ENCODE assay signal across 8 mouse cellular contexts in genomic region chr17:15830171-15830765, GRCm38 (mm10). TPM values are rescaled to one million over a fixed set of nuclear protein-coding genes. Genes with fewer than 3 reads are reported as not detected.
DNase-seq lines count a peak whose midpoint lies in the region; ATAC-seq and TF ChIP-seq lines count a peak whose summit lies in the region.

No protein-coding gene starts in this region.

- no peak for DNase-seq in Patski (ENCODE audit: low read depth, low spot score)
- DNase-seq in kidney, postnatal 0 days (ENCODE audit: low spot score), result peak; percentile 63
- no peak for DNase-seq in frontal cortex, postnatal 14 days (ENCODE audit: low spot score in 2 of 2)
- no peak for DNase-seq in layer of hippocampus, adult 9-10 months (ENCODE audit: low spot score)

- peaks cover 7% of the 10 kb centered on the region for H3K79me2 ChIP-seq in myocyte (ENCODE audit: control insufficient read depth, insufficient read depth)

- TF ChIP-seq POLR2A in ES-Bruce4 (IDR thresholded peaks at IDR 0.05; ENCODE audit: insufficient read depth, low read length), result no peak
- TF ChIP-seq POLR2A in myocyte (IDR thresholded peaks at IDR 0.05; ENCODE audit: insufficient read length, low read depth), result no peak

- no peaks in the 10 kb centered on the region for H3K9me3 ChIP-seq in ES-Bruce4 (replicated peaks; ENCODE audit: control insufficient read depth, insufficient read depth, low read length, poor library complexity, severe bottlenecking)
- H3K9me3 ChIP-seq in heart, embryonic 11.5 days (replicated peaks; ENCODE audit: control insufficient read depth, low read length), result no peaks in the 10 kb centered on the region
- no peaks in the 10 kb centered on the region for H3K9me3 ChIP-seq in kidney, postnatal 0 days (replicated peaks; ENCODE audit: low read length)

- POLR2A ChIA-PET in Patski (lab: Charles Lee), result interaction anchor here (0.5 to 1.0 kb wide), 5 partner anchors 14 to 1634 kb away, joined by 3 to 4 read pairs (median 3); partner anchors contain the start of gene Chd1

- in situ Hi-C loops in Patski (cut with MboI; ENCODE audit: low pct_unique_long_range_greater_than_20kb), result no loop called here

- WGBS in heart, embryonic 11.5 days (ENCODE audit: insufficient replicate concordance), result under 1% methylated on average over 34 of the region's 34 CpGs
- under 1% methylated on average over 32 of the region's 34 CpGs for WGBS in kidney, postnatal 0 days

- peak overlapping the region; percentile 3 for H3ac ChIP-seq in myocyte (ENCODE audit: control insufficient read depth, insufficient read length)

- H3K27me3 ChIP-seq in ES-Bruce4 (ENCODE audit: control insufficient read depth, insufficient read depth, low read length, poor library complexity, severe bottlenecking) (peaks cover 11% of the 10 kb centered on the region; the same call in 1 of the 2 replicates), Patski (peaks cover 14% of the 10 kb centered on the region), myocyte (ENCODE audit: control insufficient read depth, insufficient read depth, insufficient read length) (no peaks in the 10 kb centered on the region)
- H3K27me3 ChIP-seq in heart, embryonic 11.5 days (ENCODE audit: control insufficient read depth, insufficient read depth, low read length), result peaks cover 14% of the 10 kb centered on the region
- H3K27me3 ChIP-seq in kidney, postnatal 0 days (ENCODE audit: insufficient read depth, low read length), result no peaks in the 10 kb centered on the region

- no peak for TF ChIP-seq EP300 in ES-Bruce4 (IDR thresholded peaks at IDR 0.05; ENCODE audit: insufficient read depth, low read depth, low read length)

- ATAC-seq in Patski, result peak; percentile 9
- no peak for ATAC-seq in heart, embryonic 11.5 days (replicated peaks; ENCODE audit: insufficient number of reproducible peaks, low FRiP score, low TSS enrichment)
- peak; percentile 5; the same call in 1 of the 2 replicates for ATAC-seq in kidney, postnatal 0 days (replicated peaks; ENCODE audit: low FRiP score, low read depth)
- no peak for ATAC-seq in megakaryocyte progenitor cell, adult 5-6 weeks (replicated peaks; ENCODE audit: poor library complexity)

- H3K9ac ChIP-seq in ES-Bruce4 (ENCODE audit: low read depth, poor library complexity, severe bottlenecking), result peak overlapping the region; percentile 59
- H3K9ac ChIP-seq in heart, embryonic 11.5 days (ENCODE audit: low read depth, low read length), result peak overlapping the region; percentile 69
- H3K9ac ChIP-seq in kidney, postnatal 0 days (ENCODE audit: low read depth, low read length), result peak overlapping the region; percentile 63

- H3K4me1 ChIP-seq in ES-Bruce4 (ENCODE audit: control insufficient read depth, insufficient read depth, low read length), result no peaks in the 10 kb centered on the region
- peaks cover 14% of the 10 kb centered on the region; the same call in 1 of the 2 replicates for H3K4me1 ChIP-seq in heart, embryonic 11.5 days (ENCODE audit: control insufficient read depth, insufficient read depth, low read length)
- H3K4me1 ChIP-seq in kidney, postnatal 0 days (replicated peaks; ENCODE audit: insufficient read depth, low read length), result peaks cover 7% of the 10 kb centered on the region; the same call in 1 of the 2 replicates

- H3K36me3 ChIP-seq in ES-Bruce4 (ENCODE audit: control insufficient read depth, insufficient read depth, low read length, poor library complexity, severe bottlenecking) (no peaks in the 10 kb centered on the region; the same call in 1 of the 2 replicates), myocyte (ENCODE audit: control insufficient read depth, insufficient read depth) (no peaks in the 10 kb centered on the region)
- no peaks in the 10 kb centered on the region for H3K36me3 ChIP-seq in heart, embryonic 11.5 days (ENCODE audit: control insufficient read depth, insufficient read depth, low read length)
- no peaks in the 10 kb centered on the region for H3K36me3 ChIP-seq in kidney, postnatal 0 days (ENCODE audit: insufficient read depth, low read length)

- no peak overlapping the region for H3K27ac ChIP-seq in ES-Bruce4 (ENCODE audit: insufficient read depth, low read length)
- 0 out of 2 replicates have a peak overlapping the region, but pooled peaks have one; percentile 10 for H3K27ac ChIP-seq in heart, embryonic 11.5 days (ENCODE audit: low read depth, low read length)
- H3K27ac ChIP-seq in kidney, postnatal 0 days, result peak overlapping the region; percentile 83

- CTCF ChIA-PET in Patski (lab: Charles Lee), result interaction anchor here (1.2 kb wide), 1 partner anchor 129 kb away, joined by 3 read pairs; no protein-coding TSS in a partner anchor

- H3K4me3 ChIP-seq in ES-Bruce4 (ENCODE audit: low read depth, low read length) (peak overlapping the region; percentile 77), myocyte (peak overlapping the region; percentile 36)
- H3K4me3 ChIP-seq in heart, embryonic 11.5 days (ENCODE audit: low read depth, low read length), result peak overlapping the region; percentile 66
- H3K4me3 ChIP-seq in kidney, postnatal 0 days (replicated peaks; ENCODE audit: low read depth, low read length), result peak overlapping the region; percentile 54

- H3K4me2 ChIP-seq in heart, embryonic 11.5 days, result peak overlapping the region; percentile 96
- peak overlapping the region; percentile 98 for H3K4me2 ChIP-seq in kidney, postnatal 0 days (ENCODE audit: low read length)
- H3K4me2 ChIP-seq in myocyte (ENCODE audit: low read depth), result peak overlapping the region; percentile 80

- TF ChIP-seq CTCF in ES-Bruce4 (IDR thresholded peaks at IDR 0.05; ENCODE audit: low read depth, low read length) (no peak), Patski (IDR thresholded peaks at IDR 0.05) (no peak)
- TF ChIP-seq CTCF in kidney, postnatal 0 days (IDR thresholded peaks at IDR 0.05; ENCODE audit: low read depth), result no peak

TF ChIP-seq in myocyte, 11 proteins besides CTCF, POLR2A, EP300 and RAD21:
- TF ChIP-seq MYOD1 (IDR thresholded peaks at IDR 0.05; ENCODE audit: control insufficient read depth in 1 of 3, insufficient read length in 2 of 3, low read depth in 2 of 3) (peak in 2 of 3 experiments; percentile 47 to 52), MYOG (IDR thresholded peaks at IDR 0.05; ENCODE audit: control insufficient read depth in 1 of 3, insufficient read depth in 1 of 3, insufficient read length in 2 of 3, low read depth in 2 of 3) (peak in 2 of 3 experiments; percentile 67 to 73), TCF3 (IDR thresholded peaks at IDR 0.05; ENCODE audit: insufficient read length, low read depth) (peak; percentile 39), TCF12 (IDR thresholded peaks at IDR 0.05; ENCODE audit: insufficient read depth, poor library complexity, severe bottlenecking) (no peak), REST (IDR thresholded peaks at IDR 0.05; ENCODE audit: insufficient read depth, insufficient read length) (no peak)

RNA-seq across cellular contexts. Expression of gene Rgmb, which starts 0.6 kb away (rescaled TPM):
- polyA plus RNA-seq in ES-Bruce4 (2011; ENCODE audit: insufficient read depth, insufficient read length, low read depth, missing spikeins) (10.9 and 11.2 TPM in 2 replicates), Patski (2021) (14.1 TPM), myocyte (2012; fragmentation: generic; extraction: Trizol) (13.8 TPM)
- 8.7 and 8.9 TPM in 2 replicates for polyA plus RNA-seq in heart, embryonic 11.5 days (2014; fragmentation: Nextera tagmentation; extraction: Ambion mirVana)
- polyA plus RNA-seq in kidney, postnatal 0 days (2015; fragmentation: Nextera tagmentation; extraction: Ambion mirVana), result 12.5 and 15.0 TPM in 2 replicates
- 0.05 TPM in 1 of 2 replicates, not detected in the other for total RNA-seq in megakaryocyte progenitor cell, adult 5-6 weeks (2015)
- total RNA-seq in megakaryocyte progenitor cell, adult 5-6 weeks (2017), result 0.04 and 0.14 TPM in 2 replicates

Comparison
In these comparisons a context has a peak if more than half of its experiments do, and no peak if none do; other contexts are left out.
1. ATAC-seq: peak in Patski (single experiment) and kidney, postnatal 0 days (single experiment); none in heart, embryonic 11.5 days (single experiment) and megakaryocyte progenitor cell, adult 5-6 weeks (single experiment).
2. Peak in every context shown above with its lines, with median percentiles within 50 percentile points of each other: H3K4me3 ChIP-seq, H3K9ac ChIP-seq and H3K4me2 ChIP-seq.